Mouse (Mus musculus) cerebellum, adult (tissue): ENCODE results near the gene Clcn3.

ENCODE experiments used
- ATAC-seq: cut with Nextera tagmentation; 2 replicates; pipeline ENCODE4 v1.9.2; 2017; ENCODE audit warnings: mild to moderate bottlenecking, moderate library complexity, mixed read lengths; ENCODE audit not compliant: insufficient number of reproducible peaks, low FRiP score, low TSS enrichment

Clcn3 gene

GRCm38 (mm10) chr8:60883419-60884137 is 99.5 kb downstream of the Clcn3 start:
- no peak for ATAC-seq

GRCm38 (mm10) chr8:60878617-60879016 is 104.5 kb downstream of the Clcn3 start:
- no peak for ATAC-seq

- ATAC-seq, result no peak
Observed at GRCm38 (mm10) chr8:60870231-60871193, 112.6 kb downstream of the Clcn3 start.

GRCm38 (mm10) chr8:60869761-60870160 is 113.3 kb downstream of the Clcn3 start:
- ATAC-seq, result no peak

GRCm38 (mm10) chr8:60868236-60868965 is 114.7 kb downstream of the Clcn3 start:
- no peak for ATAC-seq

- ATAC-seq, result no peak
Observed at GRCm38 (mm10) chr8:60867468-60868115, 115.5 kb downstream of the Clcn3 start.

- ATAC-seq, result peak; percentile 71
Observed at GRCm38 (mm10) chr8:60865504-60866114, 117.5 kb downstream of the Clcn3 start.

- no peak for ATAC-seq
Observed at GRCm38 (mm10) chr8:60864875-60865274, 118.2 kb downstream of the Clcn3 start.

GRCm38 (mm10) chr8:60861783-60862182 is 121.3 kb downstream of the Clcn3 start:
- no peak for ATAC-seq

- ATAC-seq, result no peak
Observed at GRCm38 (mm10) chr8:60860749-60861148, 122.4 kb downstream of the Clcn3 start.
